Mouse (Mus musculus) neural tube, embryonic 13.5 days (tissue): ENCODE data around the gene Vmn1r210. TPM values are rescaled to one million over a fixed set of nuclear protein-coding genes. Genes with fewer than 3 reads are reported as not detected.
"Not testable (repeated sequence)": the region's sequence is repeated elsewhere in the genome, so short reads cannot be mapped to it uniquely, and the experiment has no call there.

ENCODE experiments used
- ATAC-seq: fragments of 200-750 bp; cut with Nextera tagmentation; 2 replicates; pipeline ENCODE4 v1.8.0; 2017; ENCODE audit warnings: low read depth, mild to moderate bottlenecking, moderate TSS enrichment, moderate library complexity
- H3K27ac ChIP-seq: fragments of 300-500 bp; sonication (generic); replicated peaks from 2 replicates; pipeline ENCODE4 v1.5.1; 2015; ENCODE audit warnings: moderate library complexity, mild to moderate bottlenecking, inconsistent platforms
- H3K27me3 ChIP-seq: fragments of 300-500 bp; sonication (generic); 2 replicates; pipeline ENCODE4 v1.6.1; 2015; ENCODE audit warnings: mild to moderate bottlenecking, inconsistent platforms
- H3K36me3 ChIP-seq: fragments of 300-500 bp; sonication (generic); 2 replicates; pipeline ENCODE4 v1.6.1; 2015; ENCODE audit warnings: mild to moderate bottlenecking, inconsistent platforms
- H3K4me1 ChIP-seq: fragments of 300-500 bp; sonication (generic); replicated peaks from 2 replicates; pipeline ENCODE4 v1.6.1; 2015; ENCODE audit warnings: inconsistent platforms
- H3K4me2 ChIP-seq: fragments of 300-500 bp; sonication (generic); 2 replicates; pipeline ENCODE4 v1.6.1; 2015; ENCODE audit warnings: inconsistent platforms, mild to moderate bottlenecking, moderate library complexity
- H3K4me3 ChIP-seq: fragments of 300-500 bp; sonication (generic); 2 replicates; pipeline ENCODE4 v1.5.1; 2015; ENCODE audit warnings: mild to moderate bottlenecking, inconsistent platforms
- H3K9ac ChIP-seq: fragments of 300-500 bp; sonication (generic); 2 replicates; pipeline ENCODE4 v1.6.1; 2015; ENCODE audit warnings: moderate library complexity, mild to moderate bottlenecking, inconsistent platforms
- H3K9me3 ChIP-seq: fragments of 300-500 bp; sonication (generic); 2 replicates; pipeline ENCODE4 v1.6.1; 2016; ENCODE audit warnings: inconsistent platforms
- WGBS: fragments of 180-500 bp; shearing (Covaris S2); methylation state at CpG from one replicate; pipeline ENCODE4 v1.1.7; 2015; 5-methylcytosine and 5-hydroxymethylcytosine counted together
- polyA plus RNA-seq: library from polyadenylated mRNA; unstranded; fragments of >200 nt; fragmentation: Nextera tagmentation; extraction: Ambion mirVana; gene quantifications from 2 replicates; pipeline ENCODE4 v1.2.1, GENCODE M21; 2015

Gene Vmn1r210
- not detected in 2 replicates for polyA plus RNA-seq

DNA sequence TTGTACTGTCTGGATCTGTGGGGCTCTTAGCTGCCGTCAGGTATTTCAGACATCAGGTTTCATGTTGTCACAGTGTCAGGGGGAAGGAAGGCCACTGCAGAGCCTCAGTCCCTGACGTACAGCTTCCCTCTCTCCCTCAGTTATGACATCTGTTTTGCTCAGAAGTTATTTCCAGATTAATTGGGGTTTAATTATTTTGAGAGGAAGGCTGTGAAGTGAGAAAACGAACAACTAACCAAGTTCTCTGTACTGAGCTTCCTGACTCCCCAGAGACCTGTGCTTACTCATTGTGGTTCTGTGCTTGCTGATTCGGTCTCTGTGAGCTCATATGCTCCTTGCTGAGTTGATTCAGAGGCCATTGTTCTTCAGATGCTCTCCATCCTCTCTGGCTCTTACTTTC is at the start of gene Vmn1r210:
Gene Vmn1r210 (minus strand): TSS at position 101 of the 400 bp plus-strand sequence.
- ATAC-seq, result no peak
- no peaks in the 10 kb centered on the region for H3K36me3 ChIP-seq
- H3K27me3 ChIP-seq, result no peaks in the 10 kb centered on the region
- 0 out of 2 replicates have a peak, but pooled peaks cover 3% of the 10 kb centered on the region for H3K4me1 ChIP-seq
- H3K27ac ChIP-seq, result no peak within 1 kb of the TSS
- H3K9me3 ChIP-seq, result no peaks in the 10 kb centered on the region
- H3K4me2 ChIP-seq, result no peak within 1 kb of the TSS
- no peak within 1 kb of the TSS for H3K9ac ChIP-seq
- H3K4me3 ChIP-seq, result no peak within 1 kb of the TSS
- WGBS, result 71% methylated on average over 4 of the region's 4 CpGs

DNA sequence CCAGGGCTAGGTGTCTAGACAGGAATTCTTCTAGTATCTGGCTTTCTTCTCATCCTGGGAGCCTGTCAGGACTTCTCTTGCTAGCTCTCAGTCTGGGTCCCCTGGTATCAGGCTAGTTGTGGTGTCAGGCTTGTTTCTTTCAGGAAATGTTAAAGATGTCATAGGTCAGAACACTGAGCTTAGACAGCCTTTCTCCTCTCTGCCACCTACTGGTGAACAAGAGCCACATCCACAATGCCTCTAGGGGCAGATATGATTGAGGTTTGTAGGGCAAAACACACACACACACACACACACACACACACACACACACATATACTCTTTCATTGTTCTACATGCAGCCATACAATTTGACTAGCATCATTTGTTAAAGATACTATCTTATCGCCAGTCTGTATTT is 48.1 kb upstream of the Vmn1r210 start:
- H3K27ac ChIP-seq, result no peak overlapping the region
- no peak overlapping the region for H3K4me2 ChIP-seq
- H3K4me3 ChIP-seq, result no peak overlapping the region
- no peaks in the 10 kb centered on the region for H3K27me3 ChIP-seq
- no peaks in the 10 kb centered on the region for H3K4me1 ChIP-seq
- no peak overlapping the region for H3K9ac ChIP-seq
- H3K9me3 ChIP-seq, result no peaks in the 10 kb centered on the region
- no peak for ATAC-seq
- WGBS, result 93% methylated on average over 1 of the region's 1 CpGs
- H3K36me3 ChIP-seq, result no peaks in the 10 kb centered on the region

DNA sequence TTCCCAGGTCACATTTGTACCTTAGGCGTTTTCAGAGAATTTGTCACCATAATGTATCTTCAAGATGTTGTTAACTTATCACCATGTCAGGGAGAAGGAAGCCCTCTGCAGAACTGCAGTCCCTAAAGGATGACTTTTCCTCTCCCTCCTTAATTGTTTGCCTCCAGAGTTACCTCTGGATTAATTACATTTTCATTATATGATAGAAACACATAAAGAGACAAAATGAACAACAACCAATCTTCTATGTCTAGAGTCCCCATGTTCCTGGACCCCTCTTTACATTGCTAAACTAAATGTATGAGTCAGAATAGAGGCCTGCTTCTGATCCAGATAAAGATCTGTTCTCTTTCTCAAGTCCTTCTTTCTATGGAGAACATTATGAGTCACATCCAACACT is 26.3 kb upstream of the Vmn1r210 start, which contains the start of gene Vmn1r211:
Gene Vmn1r211 (minus strand): TSS at position 101 of the 400 bp plus-strand sequence.
- Histone ChIP-seq H3K9ac (no peak within 1 kb of the TSS), H3K9me3 (no peaks in the 10 kb centered on the region), H3K27me3 (no peaks in the 10 kb centered on the region), H3K4me2 (no peak within 1 kb of the TSS), H3K4me1 (no peaks in the 10 kb centered on the region), H3K27ac (no peak within 1 kb of the TSS), H3K4me3 (no peak within 1 kb of the TSS), H3K36me3 (no peaks in the 10 kb centered on the region)
- no peak for ATAC-seq
- 70% methylated on average over 1 of the region's 1 CpGs for WGBS

DNA sequence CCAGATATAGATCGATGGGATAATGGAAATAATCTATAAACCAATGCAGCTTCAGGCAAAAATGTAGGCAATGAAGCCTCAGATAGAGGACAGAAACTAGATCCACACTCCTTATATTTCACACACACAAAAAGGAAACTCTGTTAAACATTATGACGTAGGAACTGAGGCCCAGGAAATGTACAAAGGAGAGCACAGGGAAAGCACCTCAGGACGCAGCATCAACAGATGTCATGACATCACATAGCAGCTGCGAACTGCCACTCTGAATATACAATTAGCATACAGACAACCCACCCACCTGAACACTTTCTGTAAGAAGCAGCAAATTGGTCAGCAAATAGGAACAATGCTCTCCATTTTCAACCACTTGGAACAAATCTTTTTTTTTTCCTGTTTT is 23.6 kb upstream of the Vmn1r210 start:
- Histone ChIP-seq H3K9ac (no peak overlapping the region), H3K27me3 (no peaks in the 10 kb centered on the region), H3K36me3 (no peaks in the 10 kb centered on the region), H3K4me3 (no peak overlapping the region), H3K4me2 (no peak overlapping the region), H3K9me3 (no peaks in the 10 kb centered on the region), H3K4me1 (no peaks in the 10 kb centered on the region), H3K27ac (no peak overlapping the region)
- 82% methylated on average over 4 of the region's 4 CpGs for WGBS
- no peak for ATAC-seq

DNA sequence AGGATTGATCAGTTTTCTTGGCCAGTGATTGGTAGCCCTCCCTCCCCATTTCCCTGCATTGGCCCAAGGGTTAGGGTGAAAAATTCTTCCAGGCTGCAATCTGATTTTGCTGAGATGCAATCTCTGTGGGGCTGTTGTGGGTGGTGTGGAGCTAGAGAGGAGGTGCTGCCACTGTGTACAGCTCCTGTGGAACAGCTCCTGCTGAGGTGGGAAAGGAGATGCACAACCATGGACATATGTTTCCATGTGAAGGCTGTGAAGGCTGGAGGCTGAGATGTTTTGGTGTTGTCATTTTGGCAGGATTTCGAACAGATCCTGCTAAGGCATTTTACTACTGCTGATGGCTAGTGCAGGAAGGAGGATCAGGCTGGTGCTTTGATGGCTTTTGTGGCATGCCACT is 15.7 kb upstream of the Vmn1r210 start:
- no peaks in the 10 kb centered on the region for H3K27me3 ChIP-seq
- 83% methylated on average over 1 of the region's 1 CpGs for WGBS

DNA sequence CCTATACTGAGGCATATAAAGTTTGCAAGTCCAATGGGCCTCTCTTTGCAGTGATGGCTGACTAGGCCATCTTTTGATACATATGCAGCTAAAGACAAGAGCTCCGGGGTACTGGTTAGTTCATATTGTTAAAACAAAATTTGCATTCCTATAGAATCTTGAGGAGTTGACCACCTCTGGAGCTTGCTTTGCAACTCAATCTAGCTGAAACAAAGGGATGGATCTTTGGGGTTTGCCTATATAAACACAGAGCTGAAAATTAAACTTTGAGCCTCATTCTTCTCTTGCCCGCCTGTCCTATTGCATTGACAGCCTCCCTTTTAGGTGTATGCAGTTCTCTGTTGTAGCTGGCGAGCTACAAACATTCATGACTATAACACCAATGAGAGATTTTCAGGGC is 13.2 kb upstream of the Vmn1r210 start:
- not testable (repeated sequence) for H3K4me3 ChIP-seq, H3K9me3 ChIP-seq, H3K27ac ChIP-seq, H3K4me1 ChIP-seq, H3K9ac ChIP-seq, H3K27me3 ChIP-seq, H3K36me3 ChIP-seq, H3K4me2 ChIP-seq, ATAC-seq
- WGBS, result 46% methylated on average over 3 of the region's 3 CpGs

More for the DNA sequence above, 15.7 kb upstream of the Vmn1r210 start:
- no peak for ATAC-seq
- no peaks in the 10 kb centered on the region for H3K9me3 ChIP-seq
- no peak overlapping the region for H3K4me2 ChIP-seq
- H3K4me1 ChIP-seq, result no peaks in the 10 kb centered on the region
- no peaks in the 10 kb centered on the region for H3K36me3 ChIP-seq
- no peak overlapping the region for H3K9ac ChIP-seq
- H3K27ac ChIP-seq, result no peak overlapping the region
- H3K4me3 ChIP-seq, result no peak overlapping the region

DNA sequence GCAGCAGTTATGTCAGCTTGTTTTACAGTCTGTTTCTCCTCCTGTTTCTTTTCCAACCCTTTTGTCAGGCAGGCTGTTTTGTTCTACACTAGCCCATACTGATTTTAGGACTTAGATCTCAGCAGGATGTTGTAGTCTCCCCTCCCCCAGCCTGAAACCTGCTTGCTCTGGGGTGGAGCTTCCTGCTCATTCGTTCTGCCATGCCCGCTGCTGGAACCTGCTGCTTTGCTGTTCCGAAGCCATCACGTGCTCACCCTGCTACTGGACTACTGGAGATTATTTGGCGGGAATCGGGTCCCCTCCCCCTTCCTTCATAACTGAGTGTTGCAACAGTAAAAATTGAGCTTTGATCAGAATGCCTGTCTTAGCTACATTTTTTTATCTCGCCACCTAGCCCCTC is 1.8 kb downstream of the Vmn1r210 start:
- H3K4me3 ChIP-seq, ATAC-seq, H3K4me1 ChIP-seq, H3K27me3 ChIP-seq, H3K9ac ChIP-seq, H3K27ac ChIP-seq, H3K36me3 ChIP-seq, H3K9me3 ChIP-seq: not testable (repeated sequence)
- WGBS, result 33% methylated on average over 7 of the region's 7 CpGs
- 0 out of 2 replicates have a peak overlapping the region, but pooled peaks have one; percentile 14 for H3K4me2 ChIP-seq

DNA sequence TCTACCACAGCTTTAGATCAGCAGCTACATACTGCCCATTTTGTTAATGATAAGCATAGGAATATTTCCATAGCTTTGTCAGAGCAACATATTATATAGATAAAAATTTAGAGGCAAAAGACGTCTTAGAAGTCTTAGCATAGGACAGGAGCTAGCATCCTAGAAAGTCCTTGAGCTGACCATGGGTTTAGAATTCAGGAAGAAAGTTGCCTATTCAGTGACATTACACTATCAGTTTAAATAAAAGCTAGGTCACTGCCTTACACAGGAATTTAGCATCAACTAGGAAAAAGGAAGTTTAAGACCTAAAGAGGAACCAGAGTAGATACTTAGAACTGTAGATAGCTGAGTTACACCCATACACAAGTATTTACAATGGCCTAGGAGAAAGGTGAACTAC is 9.5 kb downstream of the Vmn1r210 start:
- H3K9me3 ChIP-seq, H3K4me1 ChIP-seq, H3K27me3 ChIP-seq, H3K27ac ChIP-seq, H3K36me3 ChIP-seq, H3K4me2 ChIP-seq, ATAC-seq, H3K4me3 ChIP-seq, H3K9ac ChIP-seq: not testable (repeated sequence)
- WGBS, result 90% methylated on average over 1 of the region's 1 CpGs

DNA sequence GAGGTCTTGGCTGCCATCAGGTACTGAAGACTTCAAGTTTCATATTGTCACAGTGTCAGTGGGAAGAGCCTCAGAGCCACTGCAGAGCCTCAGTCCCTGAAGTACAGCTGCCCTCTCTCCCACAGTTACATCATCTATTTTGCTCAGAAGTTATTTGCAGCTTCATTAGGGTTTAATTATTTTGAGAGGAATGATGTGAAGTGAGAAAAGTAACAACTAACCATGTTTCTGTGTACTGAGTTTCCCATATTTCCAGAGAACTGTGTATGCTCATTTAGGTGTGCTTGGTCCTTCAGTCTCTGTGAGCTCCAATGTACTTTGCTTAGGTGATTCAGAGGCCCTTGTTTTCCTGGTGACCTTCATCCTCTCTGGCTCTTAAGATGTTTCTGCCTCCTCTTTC is 21.6 kb downstream of the Vmn1r210 start, which contains the start of gene Vmn1r209:
Gene Vmn1r209 (minus strand): TSS at position 101 of the 400 bp plus-strand sequence.
- ATAC-seq, H3K9ac ChIP-seq, H3K4me2 ChIP-seq, H3K27me3 ChIP-seq, H3K4me1 ChIP-seq, H3K36me3 ChIP-seq, H3K27ac ChIP-seq, H3K4me3 ChIP-seq, H3K9me3 ChIP-seq: not testable (repeated sequence)

DNA sequence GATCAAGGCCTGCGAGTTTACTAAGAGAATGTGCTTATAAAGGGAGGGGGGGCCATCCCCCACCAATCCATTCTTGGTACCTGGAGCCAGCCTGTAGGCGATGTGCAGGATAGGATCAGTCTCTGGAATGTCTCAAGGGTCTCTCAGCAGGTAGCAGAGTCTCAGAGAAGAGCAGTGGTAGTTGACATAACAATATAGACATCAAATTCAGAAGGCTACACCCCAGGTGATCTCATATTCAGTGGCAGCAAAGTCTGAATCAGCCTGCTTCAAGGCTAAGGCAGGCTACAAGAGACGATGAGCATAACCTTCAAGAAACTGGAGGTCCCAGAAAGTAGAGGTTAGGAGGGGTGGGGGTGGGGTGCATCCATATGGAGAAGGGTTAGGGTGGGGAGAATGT is 43.1 kb downstream of the Vmn1r210 start:
- H3K4me1 ChIP-seq, H3K4me3 ChIP-seq, H3K27ac ChIP-seq, H3K4me2 ChIP-seq, H3K27me3 ChIP-seq, ATAC-seq, H3K36me3 ChIP-seq, H3K9me3 ChIP-seq, H3K9ac ChIP-seq: not testable (repeated sequence)
- WGBS, result 82% methylated on average over 3 of the region's 3 CpGs

DNA sequence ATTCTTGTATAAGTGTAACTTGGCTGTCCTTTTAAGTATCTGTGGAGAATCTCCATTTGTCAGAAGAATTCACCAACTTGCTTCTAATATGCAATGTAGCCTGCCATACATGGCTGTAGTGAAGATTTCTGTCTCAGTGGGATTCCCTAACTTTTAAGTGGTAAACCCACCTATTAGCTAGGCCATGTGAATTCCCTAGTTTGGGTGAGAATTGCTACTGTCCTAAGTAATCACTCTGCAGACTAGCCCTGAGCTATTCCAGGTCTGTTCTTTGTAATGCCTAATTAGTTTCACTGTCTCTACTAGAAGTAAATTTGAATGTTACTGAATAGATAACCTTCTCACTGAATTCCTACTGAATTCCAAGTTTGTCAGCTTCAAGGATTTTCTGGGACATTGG is 47.0 kb downstream of the Vmn1r210 start:
- H3K27ac ChIP-seq, H3K4me3 ChIP-seq, ATAC-seq: not testable (repeated sequence)

DNA sequence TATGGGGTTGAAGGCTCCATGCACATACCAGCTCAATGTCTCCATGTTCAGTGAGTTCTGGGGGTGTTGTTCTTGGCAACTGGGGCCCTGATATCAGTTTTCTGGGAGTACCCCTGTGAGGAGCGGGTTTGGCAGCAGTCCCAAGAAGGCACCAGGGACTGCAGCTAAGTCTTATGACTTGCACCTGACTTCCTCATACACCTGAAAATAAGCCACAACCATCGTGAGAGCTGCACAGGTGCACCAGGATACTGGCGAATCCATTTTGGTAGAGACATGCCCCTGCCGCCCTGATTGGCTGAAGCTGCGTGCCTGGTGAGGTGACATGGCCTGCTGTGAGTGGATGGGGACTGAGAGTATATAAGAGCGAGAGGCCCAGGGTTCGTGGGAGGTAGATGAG is 53.8 kb downstream of the Vmn1r210 start, which contains the start of gene Vmn1r208:
Gene Vmn1r208 (minus strand): TSS at position 101 of the 400 bp plus-strand sequence.
- not testable (repeated sequence) for H3K9me3 ChIP-seq, H3K4me2 ChIP-seq
- WGBS, result no CpG with 5 or more reads among the region's 7 CpGs

More for the DNA sequence above, 47.0 kb downstream of the Vmn1r210 start:
- H3K27me3 ChIP-seq, H3K9me3 ChIP-seq, H3K9ac ChIP-seq, H3K36me3 ChIP-seq, H3K4me1 ChIP-seq, H3K4me2 ChIP-seq: not testable (repeated sequence)

More for the DNA sequence above, 53.8 kb downstream of the Vmn1r210 start, which contains the start of gene Vmn1r208:
- H3K4me1 ChIP-seq, H3K27ac ChIP-seq, H3K36me3 ChIP-seq, ATAC-seq, H3K9ac ChIP-seq, H3K27me3 ChIP-seq, H3K4me3 ChIP-seq: not testable (repeated sequence)
